8 mouse cellular contexts compared by ENCODE assay signal in the genomic region with DNA sequence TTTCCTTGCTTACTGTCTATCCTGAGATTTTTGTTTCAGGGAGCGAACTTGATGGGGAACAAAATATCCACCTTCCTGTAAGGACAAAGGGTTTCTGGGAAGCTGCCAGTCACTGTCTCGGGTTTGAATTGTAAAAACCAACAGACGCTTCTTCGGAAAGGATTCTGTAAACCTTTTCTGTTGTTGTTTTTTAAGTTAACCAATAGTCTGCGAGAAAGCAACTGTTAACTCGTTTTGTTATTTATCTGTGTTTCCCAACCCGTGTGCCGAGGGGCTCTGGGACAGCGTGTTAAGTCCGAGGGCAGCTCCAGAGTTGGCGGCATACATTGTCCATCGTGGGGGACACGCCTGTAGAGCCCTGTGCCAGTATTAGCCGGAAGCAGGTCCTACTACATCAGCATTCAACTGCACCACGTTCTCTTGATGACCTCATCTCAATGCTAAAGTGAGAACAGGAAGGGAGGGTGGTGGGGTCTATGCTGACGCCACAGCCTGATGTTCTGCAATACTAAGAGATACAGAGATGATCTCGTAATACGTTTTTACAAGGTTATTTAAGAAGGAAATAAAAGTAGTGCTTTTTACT.
DNase-seq lines count a peak whose midpoint lies in the region; ATAC-seq lines count a peak whose summit lies in the region.

No protein-coding gene starts in this region.

- WGBS in kidney, embryonic 15.5 days = 67% methylated on average over 18 of the region's 18 CpGs
- WGBS in embryonic facial prominence, embryonic 15.5 days = 65% methylated on average over 18 of the region's 18 CpGs
- 30% methylated on average over 18 of the region's 18 CpGs for WGBS in hindbrain, embryonic 16.5 days

- H3K4me3 ChIP-seq in kidney, embryonic 15.5 days (replicated peaks) = no peak overlapping the region
- H3K4me3 ChIP-seq in embryonic facial prominence, embryonic 15.5 days (replicated peaks) = no peak overlapping the region
- H3K4me3 ChIP-seq in hindbrain, embryonic 16.5 days (ENCODE audit: low read length) = no peak overlapping the region

- no peaks in the 10 kb centered on the region for H3K36me3 ChIP-seq in kidney, embryonic 15.5 days
- H3K36me3 ChIP-seq in embryonic facial prominence, embryonic 15.5 days = no peaks in the 10 kb centered on the region
- no peaks in the 10 kb centered on the region for H3K36me3 ChIP-seq in hindbrain, embryonic 16.5 days (ENCODE audit: control insufficient read depth, insufficient read depth, low read length)

- no peaks in the 10 kb centered on the region for H3K27me3 ChIP-seq in kidney, embryonic 15.5 days
- no peaks in the 10 kb centered on the region for H3K27me3 ChIP-seq in embryonic facial prominence, embryonic 15.5 days
- no peaks in the 10 kb centered on the region for H3K27me3 ChIP-seq in hindbrain, embryonic 16.5 days (replicated peaks; ENCODE audit: control insufficient read depth, insufficient read depth, low read length)

- H3K27ac ChIP-seq in kidney, embryonic 15.5 days = no peak overlapping the region; the same call in 1 of the 2 replicates
- H3K27ac ChIP-seq in embryonic facial prominence, embryonic 15.5 days (replicated peaks) = peak overlapping the region; percentile 28; the same call in 1 of the 2 replicates
- 0 out of 2 replicates have a peak overlapping the region, but pooled peaks have one; percentile 44 for H3K27ac ChIP-seq in hindbrain, embryonic 16.5 days (ENCODE audit: low read depth, low read length)

- H3K4me1 ChIP-seq in kidney, embryonic 15.5 days = peaks cover 18% of the 10 kb centered on the region
- H3K4me1 ChIP-seq in embryonic facial prominence, embryonic 15.5 days = peaks cover 14% of the 10 kb centered on the region
- peaks cover 25% of the 10 kb centered on the region for H3K4me1 ChIP-seq in hindbrain, embryonic 16.5 days (ENCODE audit: control insufficient read depth, insufficient read depth, low read depth, low read length)

- H3K4me2 ChIP-seq in kidney, embryonic 15.5 days = peak overlapping the region; percentile 10; the same call in 1 of the 2 replicates
- H3K4me2 ChIP-seq in embryonic facial prominence, embryonic 15.5 days (replicated peaks) = no peak overlapping the region
- H3K4me2 ChIP-seq in hindbrain, embryonic 16.5 days (ENCODE audit: low read length) = peak overlapping the region; percentile 35

- no peaks in the 10 kb centered on the region for H3K9me3 ChIP-seq in kidney, embryonic 15.5 days (replicated peaks)
- no peaks in the 10 kb centered on the region for H3K9me3 ChIP-seq in embryonic facial prominence, embryonic 15.5 days (replicated peaks)
- no peaks in the 10 kb centered on the region for H3K9me3 ChIP-seq in hindbrain, embryonic 16.5 days (ENCODE audit: control insufficient read depth, low read length)

- no peak for DNase-seq in kidney, postnatal 36 days
- DNase-seq in naive thymus-derived CD4-positive, alpha-beta T cell, adult 2 months (ENCODE audit: low read depth) = peak; percentile 84
- DNase-seq in adrenal gland, postnatal 4 days (ENCODE audit: low spot score in 2 of 2) = no peak
- no peak for DNase-seq in layer of hippocampus, postnatal 14 days (ENCODE audit: low spot score in 2 of 2)

- no peak overlapping the region for H3K9ac ChIP-seq in kidney, embryonic 15.5 days
- no peak overlapping the region for H3K9ac ChIP-seq in embryonic facial prominence, embryonic 15.5 days
- H3K9ac ChIP-seq in hindbrain, embryonic 16.5 days (ENCODE audit: low read depth, low read length) = no peak overlapping the region; the same call in 1 of the 2 replicates

- ATAC-seq in kidney, embryonic 15.5 days (replicated peaks; ENCODE audit: low FRiP score) = no peak
- ATAC-seq in embryonic facial prominence, embryonic 15.5 days (ENCODE audit: insufficient number of reproducible peaks, low FRiP score, low TSS enrichment, low read depth) = peak; percentile 52; the same call in 1 of the 2 replicates
- ATAC-seq in hindbrain, embryonic 16.5 days = peak; percentile 12; the same call in 1 of the 2 replicates
- ATAC-seq in megakaryocyte-erythroid progenitor cell, adult 5-6 weeks (replicated peaks; ENCODE audit: low FRiP score, low TSS enrichment, poor library complexity, severe bottlenecking) = no peak

Comparison
In these comparisons a context has a peak if more than half of its experiments do, and no peak if none do; other contexts are left out.
1. ATAC-seq: peak in embryonic facial prominence, embryonic 15.5 days (single experiment) and hindbrain, embryonic 16.5 days (single experiment); none in kidney, embryonic 15.5 days (single experiment) and megakaryocyte-erythroid progenitor cell, adult 5-6 weeks (single experiment).